Mouse (Mus musculus): ENCODE data around the gene Ubxn10. TPM values are rescaled to one million over a fixed set of nuclear protein-coding genes. Genes with fewer than 3 reads are reported as not detected.

The Ubxn10 gene
- polyA plus RNA-seq, 1 experiment, result not detected

- H3K4me3 ChIP-seq (ENCODE audit: insufficient read depth, low read length), result no peak overlapping the region
- H3K27ac ChIP-seq (ENCODE audit: insufficient read depth, low read depth, low read length), result no peak overlapping the region
- H3K4me1 ChIP-seq (ENCODE audit: control insufficient read depth, insufficient read depth, low read length), result no peaks in the 10 kb centered on the region
- TF ChIP-seq POLR2A (IDR thresholded peaks at IDR 0.05; ENCODE audit: borderline replicate concordance, low read depth, low read length) (no peak), CTCF (IDR thresholded peaks at IDR 0.05; ENCODE audit: low read depth, low read length) (no peak)
These were observed 30.3 kb downstream of the Ubxn10 start for GRCm38 (mm10) chr4:138706620-138707019.

DNA sequence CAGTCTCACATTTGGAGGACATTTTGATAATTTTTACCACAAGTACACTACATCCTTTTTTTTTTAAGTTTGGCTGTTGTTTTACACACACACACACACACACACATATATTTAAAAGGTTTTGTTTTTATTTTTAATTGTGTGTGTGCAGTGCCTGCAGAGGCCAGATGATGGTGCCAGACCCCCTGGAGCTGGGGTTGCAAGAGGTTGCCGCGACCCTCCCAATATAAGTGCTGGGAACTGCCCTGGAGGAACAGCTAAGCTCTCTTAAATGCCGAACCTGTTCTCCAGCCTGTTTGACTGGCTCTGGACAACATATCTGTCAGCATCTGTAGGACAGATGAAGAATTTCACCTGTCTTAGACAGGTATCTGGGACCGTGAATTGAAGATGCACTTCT, 32.8 kb downstream of the Ubxn10 start:
- no peaks in the 10 kb centered on the region for H3K4me1 ChIP-seq (ENCODE audit: control insufficient read depth, insufficient read depth, low read length)
- H3K4me3 ChIP-seq (ENCODE audit: insufficient read depth, low read length), result no peak overlapping the region
- no peak overlapping the region for H3K27ac ChIP-seq (ENCODE audit: insufficient read depth, low read depth, low read length)
- no peak for TF ChIP-seq CTCF (IDR thresholded peaks at IDR 0.05; ENCODE audit: low read depth, low read length)
- TF ChIP-seq POLR2A (IDR thresholded peaks at IDR 0.05; ENCODE audit: borderline replicate concordance, low read depth, low read length), result no peak

DNA sequence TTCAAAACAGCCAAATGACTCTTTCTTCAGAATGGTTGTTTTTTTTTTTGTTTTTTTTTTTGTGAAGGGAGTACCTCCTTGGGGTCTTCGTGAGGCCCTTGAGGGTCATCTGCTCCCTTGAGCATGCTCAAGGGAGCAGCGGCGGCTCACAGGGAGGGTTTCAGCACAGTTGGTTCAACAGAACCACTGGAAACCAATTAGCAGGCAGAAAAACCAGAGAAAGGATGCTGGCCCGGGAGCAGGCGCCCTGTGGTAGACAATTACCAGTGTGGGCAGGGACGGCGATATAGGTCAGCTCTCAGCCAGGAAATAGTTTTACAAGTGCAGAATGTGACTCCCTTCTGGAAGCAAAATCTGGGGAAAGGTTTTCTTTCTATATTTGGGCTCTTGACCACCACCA, 33.4 kb downstream of the Ubxn10 start:
- Histone ChIP-seq H3K4me3 (ENCODE audit: insufficient read depth, low read length) (no peak overlapping the region), H3K4me1 (ENCODE audit: control insufficient read depth, insufficient read depth, low read length) (no peaks in the 10 kb centered on the region), H3K27ac (ENCODE audit: insufficient read depth, low read depth, low read length) (no peak overlapping the region)
- no peak for TF ChIP-seq POLR2A (IDR thresholded peaks at IDR 0.05; ENCODE audit: borderline replicate concordance, low read depth, low read length)
- TF ChIP-seq CTCF (IDR thresholded peaks at IDR 0.05; ENCODE audit: low read depth, low read length), result no peak

DNA sequence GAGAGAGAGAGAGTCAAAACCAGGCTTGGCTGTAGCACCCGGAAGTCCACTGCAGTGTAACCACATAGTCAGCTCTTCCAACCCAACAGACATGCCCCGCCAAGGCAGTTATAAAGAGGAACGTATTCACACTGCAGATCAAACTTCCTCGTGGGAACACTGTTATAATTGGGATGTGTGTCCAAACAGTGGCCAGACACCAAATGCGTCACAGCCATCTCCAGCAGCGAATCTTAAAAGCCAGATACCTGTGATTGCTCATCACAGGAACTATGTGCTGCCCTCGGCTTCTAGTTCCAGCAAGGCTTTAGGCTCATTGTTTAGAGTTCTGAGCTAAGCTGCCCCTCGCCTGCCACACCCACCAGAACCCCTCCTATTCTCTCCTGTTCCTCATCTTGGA, 34.4 kb downstream of the Ubxn10 start:
- TF ChIP-seq POLR2A (IDR thresholded peaks at IDR 0.05; ENCODE audit: borderline replicate concordance, low read depth, low read length) (no peak), CTCF (IDR thresholded peaks at IDR 0.05; ENCODE audit: low read depth, low read length) (no peak)
- no peak overlapping the region for H3K4me3 ChIP-seq (ENCODE audit: insufficient read depth, low read length)
- H3K4me1 ChIP-seq (ENCODE audit: control insufficient read depth, insufficient read depth, low read length), result no peaks in the 10 kb centered on the region
- no peak overlapping the region for H3K27ac ChIP-seq (ENCODE audit: insufficient read depth, low read depth, low read length)

- Histone ChIP-seq H3K4me3 (ENCODE audit: insufficient read depth, low read length) (no peak overlapping the region), H3K27ac (ENCODE audit: insufficient read depth, low read depth, low read length) (no peak overlapping the region), H3K4me1 (ENCODE audit: control insufficient read depth, insufficient read depth, low read length) (no peaks in the 10 kb centered on the region)
- TF ChIP-seq POLR2A (IDR thresholded peaks at IDR 0.05; ENCODE audit: borderline replicate concordance, low read depth, low read length) (no peak), CTCF (IDR thresholded peaks at IDR 0.05; ENCODE audit: low read depth, low read length) (no peak)
These were observed 34.9 kb downstream of the Ubxn10 start for GRCm38 (mm10) chr4:138702031-138702430.

DNA sequence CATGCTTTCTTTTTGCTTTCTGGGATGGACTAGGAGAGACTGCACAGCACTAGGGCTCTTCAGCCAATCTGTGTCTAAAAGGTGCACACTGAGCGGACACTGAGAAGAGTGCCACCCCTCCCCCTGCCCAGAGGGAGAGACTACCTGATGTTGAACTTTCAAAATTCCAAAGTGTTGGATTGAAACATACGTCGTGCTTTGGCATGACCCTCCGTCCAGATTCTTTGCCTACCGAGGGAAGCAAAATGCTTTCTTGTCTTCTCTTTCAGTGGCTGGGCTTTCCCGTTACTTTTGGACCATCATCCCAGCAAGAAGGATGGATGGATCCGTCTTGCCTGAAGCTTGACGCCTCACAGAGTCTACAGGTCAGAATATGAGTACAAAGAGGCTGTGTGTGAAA, 35.9 kb downstream of the Ubxn10 start:
- Histone ChIP-seq H3K4me3 (ENCODE audit: insufficient read depth, low read length) (no peak overlapping the region), H3K4me1 (ENCODE audit: control insufficient read depth, insufficient read depth, low read length) (no peaks in the 10 kb centered on the region), H3K27ac (ENCODE audit: insufficient read depth, low read depth, low read length) (no peak overlapping the region)
- TF ChIP-seq POLR2A (IDR thresholded peaks at IDR 0.05; ENCODE audit: borderline replicate concordance, low read depth, low read length), result no peak
- no peak for TF ChIP-seq CTCF (IDR thresholded peaks at IDR 0.05; ENCODE audit: low read depth, low read length)

DNA sequence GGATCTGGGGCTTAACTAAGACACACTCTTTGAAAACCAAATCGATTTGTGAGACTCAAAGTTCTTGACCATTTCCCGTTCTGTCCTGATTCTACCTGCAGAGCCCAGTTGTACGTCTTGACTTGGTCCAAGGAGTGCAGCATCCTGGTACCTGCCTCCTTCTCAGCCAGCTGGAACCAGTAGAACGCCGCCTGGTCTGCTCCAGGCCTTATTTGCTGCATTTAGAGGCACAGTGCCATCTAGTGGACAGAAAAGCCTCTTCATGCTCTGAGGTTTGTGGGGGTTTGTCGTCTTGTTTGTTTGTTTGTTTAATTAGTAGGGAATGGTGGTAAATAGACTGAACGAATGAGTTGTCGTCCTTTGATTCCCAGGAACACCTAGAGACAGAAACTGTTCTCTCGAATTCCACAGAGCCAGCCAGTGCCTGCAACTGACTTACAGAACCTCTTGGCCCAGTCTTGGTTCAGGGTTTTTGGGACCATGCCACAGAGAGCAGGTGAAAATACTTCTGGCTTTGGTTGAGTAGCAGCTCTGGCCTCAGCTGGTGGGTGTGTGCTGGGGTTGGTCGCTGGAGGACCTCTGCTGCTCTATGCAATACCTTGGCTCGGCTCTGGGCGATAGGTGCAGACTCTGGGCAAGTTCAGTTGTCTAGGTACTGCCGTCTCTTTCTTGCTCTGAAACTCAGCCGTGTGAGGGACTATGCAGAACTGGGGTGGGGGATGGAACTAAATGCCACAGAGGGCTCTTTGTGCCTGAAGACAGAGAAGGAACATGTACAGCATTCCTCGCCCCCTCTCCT, 36.6 kb downstream of the Ubxn10 start:
- Histone ChIP-seq H3K4me3 (ENCODE audit: insufficient read depth, low read length) (no peak overlapping the region), H3K4me1 (ENCODE audit: control insufficient read depth, insufficient read depth, low read length) (no peaks in the 10 kb centered on the region), H3K27ac (ENCODE audit: insufficient read depth, low read depth, low read length) (no peak overlapping the region)
- TF ChIP-seq POLR2A (IDR thresholded peaks at IDR 0.05; ENCODE audit: borderline replicate concordance, low read depth, low read length), result no peak
- peak; percentile 49 for TF ChIP-seq CTCF (IDR thresholded peaks at IDR 0.05; ENCODE audit: low read depth, low read length)

GRCm38 (mm10) chr4:138698296-138698695, 38.7 kb downstream of the Ubxn10 start:
- Histone ChIP-seq H3K4me3 (ENCODE audit: insufficient read depth, low read length) (no peak overlapping the region), H3K4me1 (ENCODE audit: control insufficient read depth, insufficient read depth, low read length) (no peaks in the 10 kb centered on the region), H3K27ac (ENCODE audit: insufficient read depth, low read depth, low read length) (no peak overlapping the region)
- no peak for TF ChIP-seq POLR2A (IDR thresholded peaks at IDR 0.05; ENCODE audit: borderline replicate concordance, low read depth, low read length)
- TF ChIP-seq CTCF (IDR thresholded peaks at IDR 0.05; ENCODE audit: low read depth, low read length), result no peak

DNA sequence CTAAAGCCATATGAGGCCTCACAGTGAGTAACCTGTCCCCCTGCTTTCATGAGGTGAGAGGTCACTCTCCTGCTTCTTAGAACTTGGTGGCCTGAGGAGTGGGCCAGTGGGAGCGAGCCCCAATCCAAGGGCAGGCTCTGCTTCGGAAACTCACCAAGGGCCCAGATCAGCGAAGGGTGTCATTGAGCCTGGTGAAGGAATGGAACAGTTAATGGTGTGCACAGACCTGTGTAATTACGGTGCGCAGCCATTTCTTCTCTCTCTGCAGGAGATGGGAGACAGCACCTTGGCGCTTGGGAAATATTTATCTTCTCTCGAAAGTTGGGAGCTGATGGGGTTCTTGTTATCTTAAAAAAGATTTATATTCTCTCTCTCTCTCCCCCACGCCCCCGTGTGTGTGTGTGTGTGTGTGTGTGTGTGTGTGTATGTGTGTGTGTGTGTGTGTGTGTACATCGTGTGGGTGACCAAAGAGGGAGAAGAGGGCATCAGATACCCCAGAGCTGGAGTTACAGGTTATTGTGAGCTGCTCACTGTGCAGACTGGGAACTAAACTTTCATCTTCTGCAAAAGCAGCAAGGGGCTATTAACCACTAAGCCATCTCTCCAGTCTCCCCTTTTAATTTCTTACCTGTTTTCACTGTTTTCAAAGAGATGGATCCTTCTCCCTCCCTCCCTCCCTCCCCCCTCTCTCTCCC, 39.7 kb downstream of the Ubxn10 start:
- H3K27ac ChIP-seq (ENCODE audit: insufficient read depth, low read depth, low read length), result no peak overlapping the region
- no peak overlapping the region for H3K4me3 ChIP-seq (ENCODE audit: insufficient read depth, low read length)
- TF ChIP-seq POLR2A (IDR thresholded peaks at IDR 0.05; ENCODE audit: borderline replicate concordance, low read depth, low read length), result no peak
- TF ChIP-seq CTCF (IDR thresholded peaks at IDR 0.05; ENCODE audit: low read depth, low read length), result no peak
- H3K4me1 ChIP-seq (ENCODE audit: control insufficient read depth, insufficient read depth, low read length), result no peaks in the 10 kb centered on the region

DNA sequence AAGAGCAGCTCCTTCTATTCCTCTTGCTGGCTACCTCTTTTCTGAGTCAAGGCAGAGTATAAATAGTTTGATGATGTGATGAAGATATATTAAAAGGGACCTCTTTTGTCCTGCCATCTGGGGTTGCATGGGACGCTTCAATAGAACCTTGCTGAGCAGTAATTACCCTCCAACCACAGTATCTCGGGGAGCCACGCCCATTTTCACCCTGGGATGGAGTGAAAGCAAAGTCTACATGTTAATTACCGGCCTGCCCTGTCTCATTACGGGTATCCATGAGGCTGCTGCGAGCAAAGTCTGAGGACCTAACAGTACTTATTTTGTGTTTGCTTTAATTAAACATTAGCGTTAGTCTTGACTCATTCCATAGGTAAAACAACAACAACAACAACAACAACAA, 40.2 kb downstream of the Ubxn10 start:
- H3K4me1 ChIP-seq (ENCODE audit: control insufficient read depth, insufficient read depth, low read length), result no peaks in the 10 kb centered on the region
- no peak for TF ChIP-seq CTCF (IDR thresholded peaks at IDR 0.05; ENCODE audit: low read depth, low read length)
- no peak for TF ChIP-seq POLR2A (IDR thresholded peaks at IDR 0.05; ENCODE audit: borderline replicate concordance, low read depth, low read length)
- H3K27ac ChIP-seq (ENCODE audit: insufficient read depth, low read depth, low read length), result no peak overlapping the region
- H3K4me3 ChIP-seq (ENCODE audit: insufficient read depth, low read length), result no peak overlapping the region
